Mouse (Mus musculus) liver, embryonic 16.5 days (tissue): Measurements from ENCODE around the gene Rnf121. TPM values are rescaled to one million over a fixed set of nuclear protein-coding genes. Genes with fewer than 3 reads are reported as not detected.

Experiments
- ATAC-seq: fragments of 200-750 bp; cut with Nextera tagmentation; 2 replicates; pipeline ENCODE4 v1.8.0; 2017; ENCODE audit warnings: low read depth, mild to moderate bottlenecking, moderate number of reproducible peaks, moderate library complexity
- H3K27ac ChIP-seq: fragments of 300-500 bp; sonication (generic); 2 replicates; pipeline ENCODE4 v1.5.1; 2014; ENCODE audit warnings: mild to moderate bottlenecking, low read length
- H3K27me3 ChIP-seq: fragments of 300-500 bp; sonication (generic); 2 replicates; pipeline ENCODE4 v1.6.1; 2014; ENCODE audit warnings: low read depth, low read length, mixed read lengths; ENCODE audit not compliant: control insufficient read depth, insufficient read depth
- H3K36me3 ChIP-seq: fragments of 300-500 bp; sonication (generic); 2 replicates; pipeline ENCODE4 v1.6.1; 2014; ENCODE audit warnings: mild to moderate bottlenecking; ENCODE audit not compliant: control insufficient read depth, insufficient read depth
- H3K4me1 ChIP-seq: fragments of 300-500 bp; sonication (generic); 2 replicates; pipeline ENCODE4 v1.6.1; 2014; ENCODE audit warnings: low read depth, low read length, mixed read lengths; ENCODE audit not compliant: control insufficient read depth
- H3K4me2 ChIP-seq: fragments of 300-500 bp; sonication (generic); 2 replicates; pipeline ENCODE4 v1.6.1; 2014; ENCODE audit warnings: low read depth, low read length, mixed read lengths
- H3K4me3 ChIP-seq: fragments of 300-500 bp; sonication (generic); 2 replicates; pipeline ENCODE4 v1.5.1; 2014; ENCODE audit warnings: low read depth, mild to moderate bottlenecking, low read length
- H3K9ac ChIP-seq: fragments of 300-500 bp; sonication (generic); 2 replicates; pipeline ENCODE4 v1.6.1; 2014; ENCODE audit warnings: low read depth, low read length
- H3K9me3 ChIP-seq: fragments of 300-500 bp; sonication (generic); replicated peaks from 2 replicates; pipeline ENCODE4 v1.6.1; 2016; ENCODE audit warnings: low read length; ENCODE audit not compliant: control insufficient read depth
- WGBS: fragments of 180-500 bp; shearing (Covaris S2); extraction: QIAGEN DNeasy Blood & Tissue Kit; methylation state at CpG from one replicate; pipeline ENCODE4 v1.1.7; 2014; ENCODE audit not compliant: insufficient replicate concordance; 5-methylcytosine and 5-hydroxymethylcytosine counted together
- polyA plus RNA-seq: library from polyadenylated mRNA; unstranded; fragments of >200 nt; fragmentation: Nextera tagmentation; extraction: Ambion mirVana; gene quantifications from 2 replicates; pipeline ENCODE4 v1.2.1, GENCODE M21; 2015

The Rnf121 gene
- polyA plus RNA-seq, 1 experiment from 2014 or later, result 11.6 TPM

GRCm38 (mm10) chr7:101998194-101998927, 66.9 kb downstream of the Rnf121 start:
- Histone ChIP-seq H3K27ac (no peak overlapping the region), H3K9me3 (no peaks in the 10 kb centered on the region), H3K4me1 (no peaks in the 10 kb centered on the region; the same call in 1 of the 2 replicates), H3K4me2 (no peak overlapping the region), H3K9ac (no peak overlapping the region), H3K4me3 (no peak overlapping the region), H3K36me3 (peaks cover 88% of the 10 kb centered on the region), H3K27me3 (no peaks in the 10 kb centered on the region)
- 72% methylated on average over 14 of the region's 14 CpGs for WGBS
- ATAC-seq, result no peak

- 82% methylated on average over 3 of the region's 3 CpGs for WGBS
- no peak for ATAC-seq
Measured at GRCm38 (mm10) chr7:101994241-101994640, 71.0 kb downstream of the Rnf121 start.

DNA sequence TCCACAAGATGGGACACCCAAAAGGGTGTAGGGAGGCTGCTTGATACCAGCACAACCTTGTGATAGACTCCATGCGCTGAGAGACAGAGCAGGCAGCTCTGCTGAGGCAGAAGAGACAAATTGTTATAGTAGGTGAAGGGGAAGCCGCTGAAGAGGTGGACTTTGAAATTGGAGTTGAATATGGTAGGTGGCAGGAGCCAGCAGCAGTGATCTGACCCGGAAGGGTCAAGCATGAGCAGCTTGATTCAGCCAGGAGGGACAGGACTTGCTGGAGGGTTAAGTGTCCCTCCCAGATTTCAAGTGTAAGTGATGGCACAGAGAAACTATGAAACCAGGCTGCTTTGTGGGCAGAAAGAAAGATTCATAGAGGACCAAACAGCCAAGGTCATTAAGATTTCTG, 80.2 kb downstream of the Rnf121 start:
- Histone ChIP-seq H3K27ac (no peak overlapping the region), H3K27me3 (no peaks in the 10 kb centered on the region), H3K9ac (no peak overlapping the region), H3K4me1 (no peaks in the 10 kb centered on the region), H3K4me3 (no peak overlapping the region), H3K9me3 (no peaks in the 10 kb centered on the region), H3K36me3 (peaks cover 21% of the 10 kb centered on the region), H3K4me2 (no peak overlapping the region)
- WGBS, result 89% methylated on average over 3 of the region's 3 CpGs
- no peak for ATAC-seq

More at GRCm38 (mm10) chr7:101994241-101994640, 71.0 kb downstream of the Rnf121 start:
- Histone ChIP-seq H3K27ac (no peak overlapping the region), H3K4me2 (no peak overlapping the region), H3K9ac (no peak overlapping the region), H3K4me1 (no peaks in the 10 kb centered on the region), H3K27me3 (no peaks in the 10 kb centered on the region), H3K36me3 (peaks cover 83% of the 10 kb centered on the region), H3K9me3 (no peaks in the 10 kb centered on the region), H3K4me3 (no peak overlapping the region)

- H3K4me2 ChIP-seq, result no peak overlapping the region
- 75% methylated on average over 1 of the region's 1 CpGs for WGBS
- no peak overlapping the region for H3K27ac ChIP-seq
- H3K4me1 ChIP-seq, result no peaks in the 10 kb centered on the region
- no peaks in the 10 kb centered on the region for H3K27me3 ChIP-seq
- H3K36me3 ChIP-seq, result peaks cover 3% of the 10 kb centered on the region; the same call in 1 of the 2 replicates
- no peak for ATAC-seq
- H3K4me3 ChIP-seq, result no peak overlapping the region
- no peaks in the 10 kb centered on the region for H3K9me3 ChIP-seq
- H3K9ac ChIP-seq, result no peak overlapping the region
Measured at GRCm38 (mm10) chr7:101982735-101983134, 82.5 kb downstream of the Rnf121 start.

DNA sequence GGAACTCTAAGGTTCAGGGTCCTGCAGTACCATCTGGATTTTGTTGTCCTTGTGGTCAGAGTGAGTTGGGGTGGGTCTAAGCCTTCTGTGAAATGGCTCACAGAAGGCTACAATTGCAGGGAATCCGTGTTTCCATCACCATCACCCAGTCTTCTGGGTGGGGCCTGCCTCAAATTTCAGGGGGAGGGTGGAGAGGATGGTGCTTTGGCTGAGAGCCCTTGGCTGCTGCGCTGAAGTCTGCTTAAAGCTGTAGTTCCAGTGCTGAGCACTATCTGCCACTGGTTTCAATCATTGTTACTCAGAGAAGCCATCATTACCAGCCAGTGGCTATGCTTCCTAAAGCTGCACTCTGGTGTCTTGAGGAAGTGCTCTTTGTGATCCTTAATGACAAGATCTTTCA, 90.8 kb downstream of the Rnf121 start:
- Histone ChIP-seq H3K9ac (no peak overlapping the region), H3K27ac (no peak overlapping the region), H3K36me3 (no peaks in the 10 kb centered on the region), H3K27me3 (no peaks in the 10 kb centered on the region), H3K4me2 (no peak overlapping the region), H3K9me3 (no peaks in the 10 kb centered on the region), H3K4me3 (no peak overlapping the region), H3K4me1 (peaks cover 21% of the 10 kb centered on the region)
- ATAC-seq, result no peak
- 61% methylated on average over 2 of the region's 2 CpGs for WGBS

- H3K27ac ChIP-seq, result no peak overlapping the region
- WGBS, result 63% methylated on average over 3 of the region's 3 CpGs
- H3K9ac ChIP-seq, result no peak overlapping the region
- H3K9me3 ChIP-seq, result no peaks in the 10 kb centered on the region
- no peak overlapping the region for H3K4me3 ChIP-seq
- H3K4me2 ChIP-seq, result no peak overlapping the region
- no peak for ATAC-seq
- peaks cover 26% of the 10 kb centered on the region for H3K4me1 ChIP-seq
- H3K27me3 ChIP-seq, result no peaks in the 10 kb centered on the region
- H3K36me3 ChIP-seq, result no peaks in the 10 kb centered on the region
Measured at GRCm38 (mm10) chr7:101973730-101974129, 91.5 kb downstream of the Rnf121 start.

GRCm38 (mm10) chr7:101971721-101972120, 93.5 kb downstream of the Rnf121 start:
- H3K27ac ChIP-seq, result peak overlapping the region; percentile 92
- 36% methylated on average over 2 of the region's 2 CpGs for WGBS
- H3K4me1 ChIP-seq, result peaks cover 27% of the 10 kb centered on the region
- ATAC-seq, result no peak
- H3K4me3 ChIP-seq, result peak overlapping the region; percentile 78; the same call in 1 of the 2 replicates
- no peaks in the 10 kb centered on the region for H3K27me3 ChIP-seq
- H3K9me3 ChIP-seq, result no peaks in the 10 kb centered on the region
- no peak overlapping the region; the same call in 1 of the 2 replicates for H3K9ac ChIP-seq
- peak overlapping the region; percentile 97; the same call in 1 of the 2 replicates for H3K4me2 ChIP-seq
- H3K36me3 ChIP-seq, result no peaks in the 10 kb centered on the region

DNA sequence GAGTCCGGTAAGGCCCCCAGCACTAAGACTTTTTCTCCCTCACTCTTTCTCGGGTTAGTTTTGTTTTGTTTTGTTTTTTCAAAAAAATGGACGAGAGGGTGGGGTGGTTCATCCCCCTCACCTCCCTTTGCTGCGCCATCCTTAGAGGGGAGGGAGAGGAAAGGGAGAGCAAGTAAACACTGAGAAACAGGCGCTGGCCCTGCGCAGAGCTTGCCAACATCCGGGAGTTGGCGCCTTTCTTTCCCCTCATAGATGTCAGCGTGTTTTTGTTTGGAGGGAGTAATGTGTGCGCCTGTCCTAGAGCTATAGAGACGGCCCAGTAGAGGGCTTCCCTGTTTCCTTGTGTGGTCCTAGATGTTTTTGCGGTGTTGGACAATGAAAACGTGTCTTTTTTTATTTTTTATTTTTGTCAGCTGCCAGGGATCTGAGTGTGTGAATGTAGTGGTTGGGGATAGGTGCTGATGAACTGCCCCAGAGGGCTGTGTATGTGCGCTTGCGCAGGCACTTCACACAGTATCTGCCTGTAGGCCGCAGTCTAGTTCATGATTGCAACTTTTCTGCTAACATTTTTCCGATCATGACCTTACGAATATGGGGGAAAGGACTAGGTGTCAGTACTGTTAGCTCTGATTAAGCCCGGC, 94.3 kb downstream of the Rnf121 start:
- H3K9me3 ChIP-seq, result no peaks in the 10 kb centered on the region
- ATAC-seq, result peak; percentile 39
- H3K9ac ChIP-seq, result peak overlapping the region; percentile 74
- peaks cover 27% of the 10 kb centered on the region for H3K4me1 ChIP-seq
- H3K36me3 ChIP-seq, result no peaks in the 10 kb centered on the region
- no peaks in the 10 kb centered on the region for H3K27me3 ChIP-seq
- peak overlapping the region; percentile 92 for H3K27ac ChIP-seq
- H3K4me3 ChIP-seq, result peak overlapping the region; percentile 78
- 4% methylated on average over 19 of the region's 19 CpGs for WGBS
- peak overlapping the region; percentile 97 for H3K4me2 ChIP-seq

DNA sequence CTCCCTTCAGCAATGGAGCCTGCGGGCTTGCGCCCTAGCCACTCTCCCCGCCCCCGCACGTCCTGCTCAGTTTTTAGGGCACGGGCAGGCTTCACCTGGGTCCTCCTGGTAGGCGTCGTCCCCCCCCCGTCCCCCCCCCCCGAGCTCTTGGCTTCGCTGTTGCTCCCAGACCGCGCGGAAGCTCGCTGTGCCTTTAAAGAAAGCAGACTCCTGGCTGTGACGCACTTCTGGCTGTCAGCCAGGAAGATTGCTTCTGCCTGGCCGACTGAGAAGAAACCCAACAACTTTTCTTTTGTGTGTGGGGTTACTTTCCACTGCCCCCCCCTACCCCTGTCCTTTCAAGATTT, 94.9 kb downstream of the Rnf121 start:
- Histone ChIP-seq H3K27ac (peak overlapping the region; percentile 92), H3K27me3 (no peaks in the 10 kb centered on the region), H3K4me1 (peaks cover 31% of the 10 kb centered on the region), H3K4me2 (peak overlapping the region; percentile 97), H3K4me3 (peak overlapping the region; percentile 78), H3K9ac (peak overlapping the region; percentile 74), H3K9me3 (no peaks in the 10 kb centered on the region), H3K36me3 (no peaks in the 10 kb centered on the region)
- WGBS, result 0% methylated on average over 17 of the region's 17 CpGs
- peak; percentile 54 for ATAC-seq
